Mouse (Mus musculus): ENCODE data around the gene Cpne7.
"Not testable (repeated sequence)": the region's sequence is repeated elsewhere in the genome, so short reads cannot be mapped to it uniquely, and the experiment has no call there.

Gene Cpne7

DNA sequence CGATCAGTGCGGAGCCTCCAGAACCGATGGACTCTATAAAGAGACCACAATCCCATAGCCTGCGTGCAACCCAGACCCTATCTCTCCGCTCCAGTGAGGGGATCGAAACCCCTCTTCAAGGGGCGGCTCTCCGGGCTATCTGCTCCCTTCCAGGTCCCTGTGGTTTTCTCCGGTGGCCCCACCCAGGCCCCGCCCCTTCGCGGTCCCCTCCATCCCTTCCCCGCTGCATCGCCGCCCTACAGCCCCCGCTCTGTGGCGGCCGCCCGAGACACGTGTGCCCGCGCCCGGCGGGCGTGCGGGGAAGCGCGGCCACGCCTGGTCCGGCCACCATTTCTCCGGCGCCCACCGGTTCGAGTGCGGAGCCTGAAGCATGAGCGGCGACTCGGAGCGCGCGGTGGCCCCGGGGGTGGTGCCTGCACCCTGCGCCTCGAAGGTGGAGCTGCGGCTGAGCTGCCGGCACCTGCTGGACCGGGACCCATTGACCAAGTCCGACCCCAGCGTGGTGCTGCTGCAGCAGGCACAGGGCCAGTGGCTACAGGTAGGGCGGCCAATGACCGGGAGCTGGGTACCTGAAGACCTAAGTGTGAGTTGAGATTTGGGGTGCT lies at the start of gene Cpne7:
Cpne7 (plus strand) TSS at position 248 of the 605 bp plus-strand sequence.
- DNase-seq (ENCODE audit: low read depth, low spot score), result no peak

DNA sequence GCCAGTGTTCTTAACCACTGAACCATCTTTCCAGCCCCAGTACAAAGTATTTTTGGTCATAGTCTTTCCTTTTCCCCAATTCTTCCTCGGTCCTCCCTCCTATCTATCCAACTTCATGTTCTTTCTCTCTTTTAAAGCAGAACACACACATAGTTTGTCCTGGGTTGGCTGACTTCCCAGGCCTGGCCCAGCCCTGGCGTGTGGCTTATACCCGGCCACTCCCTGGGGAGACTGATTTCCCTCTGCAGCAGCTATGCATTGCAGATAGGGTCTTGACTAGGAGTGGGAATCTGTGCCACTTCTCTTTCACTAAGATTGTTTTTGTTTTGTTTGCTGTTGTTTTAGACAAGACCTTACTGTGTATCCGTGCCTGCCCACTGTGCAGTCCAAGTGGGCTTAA lies 46.0 kb upstream of the Cpne7 start:
- DNase-seq (ENCODE audit: low read depth, low spot score), result no peak

DNA sequence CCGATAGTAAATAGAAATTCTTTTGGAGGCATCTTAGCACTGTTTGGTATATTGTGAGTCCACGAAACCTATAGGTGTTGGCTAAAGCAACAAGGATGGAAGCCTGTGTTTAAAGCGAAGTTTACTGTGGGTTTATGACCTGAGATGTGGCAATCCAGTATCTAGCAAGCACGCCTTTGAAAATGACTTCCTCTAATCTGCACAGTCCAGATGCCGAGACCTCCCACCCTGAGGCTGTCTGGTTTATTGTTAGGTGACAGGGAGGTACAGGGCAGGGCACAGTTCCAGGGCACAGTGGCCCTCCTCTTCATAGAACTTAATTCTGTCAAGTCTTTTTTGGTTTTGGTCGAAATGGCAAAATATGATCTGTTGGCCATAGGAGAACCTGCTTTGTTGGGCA lies 40.0 kb upstream of the Cpne7 start:
- no peak for DNase-seq (ENCODE audit: low read depth, low spot score)

DNA sequence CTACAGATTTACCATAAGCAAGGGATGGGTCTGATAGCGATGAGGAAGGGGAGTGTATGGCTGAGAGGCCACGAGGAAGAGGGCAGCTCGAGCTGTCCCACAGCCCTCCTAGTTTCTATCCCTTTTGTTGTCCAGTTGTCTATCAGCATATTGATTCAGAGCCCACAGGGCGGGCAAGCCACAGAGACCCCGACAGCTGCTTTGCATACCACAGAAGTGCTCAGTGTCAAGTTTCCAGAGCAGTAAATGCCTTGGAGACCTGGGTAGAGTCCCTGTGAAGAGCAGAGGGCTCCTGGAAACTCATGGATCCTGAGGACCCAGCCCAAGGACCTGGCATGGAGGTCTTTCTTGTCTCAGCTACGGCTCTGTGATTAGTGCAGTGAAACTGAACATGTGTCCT lies 34.2 kb upstream of the Cpne7 start:
- DNase-seq (ENCODE audit: low read depth, low spot score), result no peak

DNA sequence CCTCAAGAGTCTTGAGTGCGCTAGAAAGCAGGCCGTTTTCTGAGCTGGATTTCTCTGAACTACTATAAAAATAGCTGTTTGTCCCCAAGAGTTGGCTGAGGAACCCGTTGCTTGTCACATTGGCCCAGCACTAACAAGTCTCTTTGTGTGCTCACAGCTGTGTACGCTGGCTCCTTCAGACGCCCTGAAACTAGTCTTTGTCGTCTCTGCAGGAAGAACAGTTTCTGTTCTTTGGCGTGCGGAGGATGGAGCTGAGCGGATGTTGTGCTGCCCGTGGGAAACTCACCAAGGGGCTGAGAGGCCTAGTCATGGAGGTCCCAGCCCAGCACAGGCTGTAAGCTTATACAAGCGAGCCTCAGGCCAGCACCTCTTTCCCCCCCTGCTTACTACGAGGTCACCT lies 33.6 kb upstream of the Cpne7 start:
- DNase-seq (ENCODE audit: low read depth, low spot score), result peak; percentile 61

GRCm38 (mm10) chr8:123087289-123087688 lies 29.9 kb upstream of the Cpne7 start:
- no peak for DNase-seq (ENCODE audit: low read depth, low spot score)

- no peak for DNase-seq (ENCODE audit: low read depth, low spot score)
Observed at GRCm38 (mm10) chr8:123097216-123097615, 20.0 kb upstream of the Cpne7 start.

DNA sequence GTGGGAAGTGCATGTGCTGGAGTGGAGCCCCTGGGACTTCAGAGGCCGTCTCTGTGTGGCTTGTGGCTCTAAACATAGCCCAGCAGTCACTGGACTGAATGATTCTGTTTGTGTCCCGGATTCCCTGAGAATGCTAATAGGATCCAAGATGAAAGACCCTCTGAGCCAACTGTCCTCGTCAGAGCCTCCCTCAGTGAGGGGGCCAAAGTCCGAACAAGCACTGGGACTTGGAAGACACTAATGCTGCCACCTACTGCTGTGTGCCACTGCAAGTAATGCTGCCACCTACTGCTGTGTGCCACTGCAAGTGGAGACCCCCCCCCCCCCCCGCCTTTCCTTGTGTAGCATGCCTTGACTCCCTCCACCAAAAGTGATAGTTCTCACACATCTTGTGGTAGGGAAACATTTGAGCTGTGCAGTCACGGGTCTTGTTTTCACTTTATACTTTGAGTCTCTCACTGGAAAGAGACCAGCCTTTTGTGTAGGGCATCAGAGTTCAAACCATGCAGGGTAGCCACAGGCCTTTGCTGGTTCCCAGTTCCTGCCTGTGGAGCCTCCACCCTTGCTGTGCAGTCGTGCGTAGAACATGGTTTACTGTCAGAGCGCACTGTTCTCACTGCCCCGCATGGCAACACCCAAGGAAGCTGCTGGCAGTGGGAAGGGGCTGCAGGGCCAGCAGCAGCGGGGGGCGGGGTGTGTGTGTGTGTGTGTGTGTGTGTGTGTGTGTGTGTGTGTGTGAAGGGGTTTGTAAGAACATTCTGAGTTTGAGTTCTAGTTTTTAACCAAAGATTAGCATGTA lies 19.2 kb upstream of the Cpne7 start:
- no peak for DNase-seq (ENCODE audit: low read depth, low spot score)

DNA sequence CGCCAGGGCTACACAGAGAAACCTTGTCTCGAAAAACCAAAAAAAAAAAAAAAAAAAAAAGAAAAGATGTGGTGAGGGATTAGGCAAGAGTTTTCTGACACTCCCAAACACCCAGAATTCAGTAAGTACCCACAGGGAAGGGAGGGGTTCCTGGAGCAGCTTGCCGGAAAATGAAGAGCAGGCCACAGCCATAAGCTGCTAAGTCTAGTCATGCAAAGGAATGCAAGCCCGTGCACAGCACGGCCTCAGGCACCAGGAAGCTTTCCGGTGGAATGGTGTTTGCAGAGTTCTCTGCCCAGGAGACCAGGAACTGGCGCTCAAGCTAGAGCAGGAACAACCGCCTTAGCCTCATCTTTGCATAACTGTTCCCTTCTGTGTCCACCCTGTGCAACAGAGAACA lies 16.9 kb upstream of the Cpne7 start:
- no peak for DNase-seq (ENCODE audit: low read depth, low spot score)

DNA sequence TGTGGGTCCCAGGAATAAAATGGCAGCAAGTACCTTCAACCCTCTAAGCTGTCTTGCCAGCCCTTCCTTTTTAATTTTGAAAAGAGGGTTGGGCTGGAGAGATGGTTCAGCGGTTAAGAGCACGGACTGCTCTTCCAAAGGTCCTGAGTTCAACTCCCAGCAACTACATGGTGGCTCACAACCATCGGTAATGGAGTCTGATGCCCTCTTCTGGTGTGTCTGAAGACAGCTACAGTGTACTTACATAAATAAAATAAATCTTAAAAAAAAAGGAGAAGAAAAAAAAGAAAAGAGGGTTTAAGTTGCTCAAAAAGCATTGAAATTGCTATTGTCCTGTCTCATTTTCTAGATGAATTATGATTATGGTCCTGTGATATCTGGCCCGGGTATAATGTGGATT lies 15.9 kb upstream of the Cpne7 start:
- no peak for DNase-seq (ENCODE audit: low read depth, low spot score)

- peak; percentile 92 for DNase-seq (ENCODE audit: low read depth, low spot score)
Observed at GRCm38 (mm10) chr8:123101735-123102685, 15.2 kb upstream of the Cpne7 start, which contains the start of gene Rpl13. Rpl13 (plus strand) TSS chr8:123102350.

DNA sequence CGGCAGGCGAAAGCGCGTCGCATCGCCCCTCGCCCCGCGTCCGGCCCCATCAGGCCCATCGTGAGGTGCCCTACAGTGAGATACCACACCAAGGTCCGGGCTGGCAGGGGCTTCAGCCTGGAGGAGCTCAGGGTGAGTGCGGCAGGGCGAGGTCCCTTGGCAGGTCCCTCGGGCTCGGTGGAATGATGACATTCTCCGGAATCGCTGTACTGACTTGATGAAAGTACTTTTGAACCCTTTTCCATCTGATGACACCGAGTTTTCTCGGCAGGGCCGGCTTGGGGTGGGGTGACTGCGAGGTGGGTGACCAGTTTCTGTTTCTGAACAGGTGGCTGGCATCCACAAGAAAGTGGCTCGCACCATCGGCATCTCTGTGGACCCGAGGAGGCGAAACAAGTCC lies 14.3 kb upstream of the Cpne7 start:
- DNase-seq (ENCODE audit: low read depth, low spot score), result not testable (repeated sequence)

- no peak for DNase-seq (ENCODE audit: low read depth, low spot score)
Observed at GRCm38 (mm10) chr8:123103285-123103684, 13.9 kb upstream of the Cpne7 start.

DNA sequence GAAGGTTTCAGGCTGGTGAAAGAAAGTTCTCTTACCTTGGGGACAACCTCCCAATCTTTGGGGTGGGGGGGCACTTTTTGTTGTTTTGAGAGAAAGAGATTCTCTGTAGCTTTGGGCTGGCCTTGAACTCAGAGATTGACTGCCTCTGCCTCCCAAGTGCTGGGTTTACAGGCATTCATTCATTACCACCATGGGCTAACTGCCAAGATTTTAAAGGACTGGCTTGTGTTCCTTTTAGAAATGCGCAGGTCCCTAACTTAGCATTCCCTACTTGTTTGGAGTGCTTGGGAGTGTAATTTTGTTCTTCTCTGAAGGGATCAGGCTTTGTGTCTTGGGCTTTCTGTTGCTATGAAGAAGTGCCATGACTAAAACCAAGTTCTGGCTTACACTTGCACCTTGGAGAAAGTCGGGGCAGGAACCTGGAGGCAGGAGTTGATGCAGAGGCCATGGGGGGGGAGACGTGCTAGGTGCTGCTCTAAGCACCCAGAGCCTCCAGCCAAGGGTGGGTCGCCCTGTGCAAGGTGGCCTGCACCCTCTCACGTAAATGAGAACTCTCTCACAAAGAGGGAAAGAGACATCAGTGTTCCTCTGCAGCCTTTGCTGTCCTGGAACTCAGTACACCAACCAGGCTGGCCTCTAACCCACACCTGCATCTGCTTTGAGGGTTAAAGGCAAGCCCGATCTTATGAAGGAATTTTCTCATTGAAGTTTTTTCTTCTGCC lies 13.0 kb upstream of the Cpne7 start:
- DNase-seq (ENCODE audit: low read depth, low spot score), result no peak

- no peak for DNase-seq (ENCODE audit: low read depth, low spot score)
Observed at GRCm38 (mm10) chr8:123105553-123106326, 11.4 kb upstream of the Cpne7 start.

- DNase-seq (ENCODE audit: low read depth, low spot score), result no peak
Observed at GRCm38 (mm10) chr8:123106531-123106930, 10.6 kb upstream of the Cpne7 start.

DNA sequence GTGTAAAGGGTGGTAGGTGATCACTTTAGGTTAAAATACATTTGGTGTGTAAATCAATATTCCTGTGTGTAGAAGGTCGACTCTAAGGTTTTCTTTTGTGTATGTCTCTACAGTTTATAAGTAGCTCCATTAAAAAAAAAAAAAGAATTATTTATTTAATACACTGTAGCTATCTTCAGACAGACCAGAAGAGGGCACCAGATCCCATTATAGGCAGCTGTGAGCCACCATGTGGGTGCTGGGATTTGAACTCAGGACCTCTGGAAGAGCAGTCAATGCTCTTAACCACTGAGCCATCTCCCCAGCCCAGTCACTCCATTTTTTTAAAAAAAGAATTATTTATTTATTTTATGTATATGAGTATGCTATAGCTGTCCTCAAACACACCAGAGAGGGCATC lies 9.2 kb upstream of the Cpne7 start:
- DNase-seq (ENCODE audit: low read depth, low spot score), result no peak

GRCm38 (mm10) chr8:123108953-123109352 lies 8.2 kb upstream of the Cpne7 start:
- DNase-seq (ENCODE audit: low read depth, low spot score), result no peak

DNA sequence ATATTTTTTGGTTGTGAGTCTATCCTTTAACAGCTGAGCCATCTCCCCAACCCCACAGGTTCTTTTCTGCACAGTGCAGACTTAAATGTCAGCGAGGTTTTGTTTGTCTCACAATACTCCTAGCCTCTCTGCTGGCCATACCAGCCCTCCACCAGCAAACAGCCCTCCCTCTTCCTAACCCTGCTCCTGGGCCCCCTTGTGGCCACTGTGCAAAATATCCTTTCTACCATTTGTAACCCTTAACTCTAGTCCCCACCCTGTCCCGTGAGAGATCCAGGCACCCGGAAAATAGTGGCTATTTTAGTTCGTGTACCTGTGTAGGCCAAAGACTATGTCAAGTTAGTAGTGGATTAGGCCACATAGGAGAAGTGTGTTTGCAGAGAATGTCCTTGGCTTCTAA lies 6.5 kb upstream of the Cpne7 start:
- no peak for DNase-seq (ENCODE audit: low read depth, low spot score)

- DNase-seq (ENCODE audit: low read depth, low spot score), result no peak
Observed at GRCm38 (mm10) chr8:123112892-123113291, 4.3 kb upstream of the Cpne7 start.

Data from telencephalon, adult 2 months (tissue).